Mouse (Mus musculus): ENCODE measurements around the gene Tmem33. TPM values are rescaled to one million over a fixed set of nuclear protein-coding genes. Genes with fewer than 3 reads are reported as not detected.

Tmem33 gene
- total and polyA plus RNA-seq, 3 experiments, result 127 to 210 (median 188) TPM

- DNase-seq, result no peak
Measured at GRCm38 (mm10) chr5:67258473-67258872, 1.9 kb upstream of the Tmem33 start.

GRCm38 (mm10) chr5:67260159-67260530 is 220 bp upstream of the Tmem33 start:
- DNase-seq, result no peak

DNA sequence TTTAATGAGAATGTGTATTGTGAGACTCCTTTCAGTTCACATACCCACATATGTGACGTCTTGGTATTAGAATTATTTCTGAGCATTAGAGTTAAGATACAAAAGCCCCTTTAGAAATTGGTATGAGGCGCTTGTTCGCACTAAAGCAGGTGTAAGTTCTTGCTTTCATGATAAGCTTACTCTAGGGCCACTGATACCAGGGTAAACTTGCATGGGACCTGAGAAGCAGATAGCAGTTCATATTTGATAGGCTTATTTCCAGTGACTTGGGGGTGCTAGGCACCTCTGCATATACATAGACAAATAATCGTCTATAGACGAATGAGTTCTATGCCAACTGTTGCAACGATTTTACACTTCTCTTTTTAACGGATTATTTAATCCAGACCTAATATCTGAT is 2.6 kb downstream of the Tmem33 start:
- DNase-seq, result no peak

- DNase-seq, result no peak
Measured at GRCm38 (mm10) chr5:67266106-67266505, 5.7 kb downstream of the Tmem33 start.

DNA sequence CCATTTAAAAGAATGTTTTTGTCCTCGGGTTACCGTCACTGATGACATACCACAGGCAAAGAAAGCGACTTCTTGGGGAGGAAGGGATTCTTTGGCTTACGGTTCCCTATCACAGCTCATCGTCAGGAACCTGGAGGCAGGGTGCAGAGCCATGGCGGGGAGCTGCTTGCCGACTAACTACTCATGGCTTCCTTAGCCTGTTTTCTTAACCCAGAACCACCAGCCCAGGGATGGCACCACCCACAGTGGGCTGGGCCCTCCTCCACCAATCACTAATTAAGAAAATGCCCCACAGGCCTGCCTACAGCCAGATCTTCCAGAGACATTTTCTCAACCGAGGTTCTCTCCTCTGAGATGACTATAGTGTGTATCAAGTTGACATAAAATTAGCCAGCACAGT is 8.9 kb downstream of the Tmem33 start:
- DNase-seq, result no peak

GRCm38 (mm10) chr5:67279407-67279806 is 19.0 kb downstream of the Tmem33 start:
- no peak for DNase-seq

DNA sequence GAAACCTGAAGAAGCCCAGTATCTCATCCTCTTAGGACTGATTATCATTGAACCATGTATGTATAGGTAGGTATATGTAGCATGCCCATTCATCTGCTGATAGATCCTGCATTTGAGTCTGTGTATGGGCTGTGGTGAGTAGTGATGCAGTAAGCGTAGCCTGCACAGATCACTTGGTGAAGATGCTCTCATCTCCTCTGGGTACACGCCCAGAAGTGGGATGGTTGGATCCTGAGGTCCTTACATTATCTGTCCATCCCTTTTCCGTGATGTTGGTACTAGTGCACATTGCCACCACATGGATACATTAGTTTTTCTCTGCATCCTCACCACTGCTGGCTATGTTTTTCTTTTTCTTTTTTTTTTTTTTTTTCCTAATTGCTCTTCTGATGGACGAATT is 19.5 kb downstream of the Tmem33 start:
- DNase-seq, result no peak

GRCm38 (mm10) chr5:67280400-67280799 is 20.0 kb downstream of the Tmem33 start:
- no peak for DNase-seq

DNA sequence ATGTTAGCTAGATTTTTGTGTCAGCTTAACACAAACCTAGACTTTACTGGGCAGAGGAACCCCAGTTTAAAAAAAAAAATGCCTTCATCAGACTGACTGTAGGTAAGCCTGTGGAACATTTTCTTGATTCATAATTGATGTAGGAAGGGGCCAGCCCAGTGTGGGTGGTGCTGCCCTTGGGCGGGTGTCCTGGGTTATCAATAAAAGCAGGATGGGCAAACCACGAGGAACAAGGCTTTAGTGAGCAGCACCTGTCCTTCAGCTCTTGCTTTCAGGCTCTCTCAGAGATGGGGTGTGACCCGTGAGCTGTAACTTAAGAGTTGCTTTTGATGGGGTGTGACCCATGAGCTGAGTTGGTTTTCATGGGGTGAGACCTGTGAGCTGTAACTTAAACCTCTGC is 34.7 kb downstream of the Tmem33 start:
- no peak for DNase-seq

DNA sequence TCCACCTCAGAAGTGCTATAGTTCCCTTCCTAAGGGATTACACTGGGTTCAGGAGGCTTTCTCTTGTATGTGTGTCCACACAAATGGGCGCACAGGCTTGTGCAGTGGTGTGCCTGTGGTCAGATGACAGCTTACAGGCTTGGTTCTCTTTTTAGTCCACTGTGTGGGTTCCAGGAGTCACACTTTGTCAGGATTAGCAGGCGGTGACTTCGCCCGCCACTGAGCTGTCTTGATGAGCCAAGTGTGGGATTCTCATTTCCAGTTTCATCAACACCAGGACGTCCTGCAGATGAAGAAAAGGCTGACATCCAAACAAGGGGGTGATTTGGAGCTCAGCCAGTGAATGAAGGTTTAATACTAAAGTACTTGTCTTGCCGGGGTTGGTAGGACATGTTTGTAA is 35.3 kb downstream of the Tmem33 start:
- no peak for DNase-seq

GRCm38 (mm10) chr5:67296171-67296570 is 35.8 kb downstream of the Tmem33 start:
- DNase-seq, result no peak

- DNase-seq, result peak; percentile 45
Measured at GRCm38 (mm10) chr5:67297026-67297813, 36.9 kb downstream of the Tmem33 start.

DNA sequence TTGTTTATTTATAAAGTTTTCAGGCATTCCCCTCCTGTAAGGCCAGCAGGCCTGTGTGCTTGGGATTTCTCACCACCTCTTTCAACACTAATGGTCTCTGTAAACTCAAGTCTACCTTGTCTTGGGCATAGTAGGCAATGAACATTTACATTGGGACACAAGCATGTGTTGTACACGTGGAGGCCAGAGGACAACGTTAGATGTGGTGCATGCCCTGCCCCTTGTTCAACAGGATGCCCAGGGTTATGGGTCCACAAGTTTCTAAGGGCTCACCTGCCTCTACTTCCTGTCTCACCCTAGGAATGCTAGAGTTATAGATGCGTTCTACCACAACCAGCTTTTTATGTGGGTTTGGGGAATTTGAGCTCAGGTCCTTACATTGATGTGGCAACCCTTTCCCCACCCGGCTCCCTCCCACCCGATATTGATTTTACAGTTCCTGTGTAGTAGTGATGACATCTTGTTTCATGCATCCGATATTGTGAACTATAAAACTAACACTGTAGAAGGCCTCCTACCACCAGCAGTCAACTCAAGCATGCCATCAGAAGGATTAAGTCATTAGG is 39.6 kb downstream of the Tmem33 start:
- no peak for DNase-seq

DNA sequence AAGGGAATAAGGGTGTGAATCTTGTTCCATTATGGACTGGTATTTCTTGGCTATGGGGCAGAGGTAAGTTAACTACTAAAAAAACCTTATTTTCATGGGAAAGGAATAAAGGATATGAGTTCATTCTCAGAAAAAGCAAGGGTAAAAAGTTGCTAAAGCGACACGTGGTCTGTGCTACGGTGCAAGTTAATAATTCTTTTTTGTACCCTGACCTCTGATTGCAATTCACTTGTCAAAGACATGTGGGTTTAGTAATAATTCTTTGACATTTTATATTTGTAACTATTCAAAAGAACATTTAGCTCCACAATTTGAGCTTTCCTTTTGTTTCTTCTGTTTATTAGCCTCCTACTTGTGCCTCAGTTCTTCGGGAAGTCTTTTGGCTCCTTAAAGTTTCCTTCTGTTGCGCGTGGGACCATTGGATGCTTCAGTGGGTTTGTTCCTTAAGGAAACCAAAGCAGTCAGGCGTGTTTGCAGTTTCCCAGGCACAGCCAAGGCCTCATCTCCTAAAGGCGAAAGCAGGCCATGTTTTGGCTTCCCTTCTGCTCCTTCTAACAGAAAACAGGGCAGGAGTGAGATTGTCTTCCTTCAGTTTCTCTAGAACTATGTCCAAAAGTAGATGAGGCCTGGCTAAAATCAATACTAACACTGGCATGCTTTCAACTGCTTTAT is 40.7 kb downstream of the Tmem33 start:
- DNase-seq, result no peak

DNA sequence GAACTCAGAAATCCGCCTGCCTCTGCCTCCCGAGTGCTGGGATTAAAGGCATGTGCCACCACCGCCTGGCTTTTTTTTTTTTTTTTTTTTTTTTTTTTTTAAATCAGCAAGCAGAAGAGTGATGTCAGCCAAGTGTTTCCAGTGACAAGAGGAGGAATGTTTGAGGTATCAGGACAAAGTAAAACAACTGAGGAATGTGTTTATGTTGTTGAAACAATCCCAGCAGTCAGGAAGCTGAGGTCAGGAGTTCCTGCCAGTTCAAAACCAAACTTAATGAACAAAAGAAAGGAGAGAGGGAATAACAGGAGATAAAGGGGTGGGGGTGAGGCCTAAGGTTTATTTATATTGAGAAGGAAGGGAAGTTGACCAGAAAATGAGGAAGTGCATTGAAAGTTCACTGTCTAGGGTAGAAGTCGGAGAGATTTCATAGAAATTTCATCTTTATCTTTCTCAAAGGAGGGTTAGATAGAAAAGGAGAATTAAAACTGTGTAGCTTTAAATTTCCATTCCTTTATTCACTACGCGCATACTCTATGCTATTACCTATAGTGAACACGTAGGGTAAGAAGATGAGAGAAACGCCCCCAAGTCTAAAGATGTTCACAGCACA is 41.5 kb downstream of the Tmem33 start:
- no peak for DNase-seq

DNA sequence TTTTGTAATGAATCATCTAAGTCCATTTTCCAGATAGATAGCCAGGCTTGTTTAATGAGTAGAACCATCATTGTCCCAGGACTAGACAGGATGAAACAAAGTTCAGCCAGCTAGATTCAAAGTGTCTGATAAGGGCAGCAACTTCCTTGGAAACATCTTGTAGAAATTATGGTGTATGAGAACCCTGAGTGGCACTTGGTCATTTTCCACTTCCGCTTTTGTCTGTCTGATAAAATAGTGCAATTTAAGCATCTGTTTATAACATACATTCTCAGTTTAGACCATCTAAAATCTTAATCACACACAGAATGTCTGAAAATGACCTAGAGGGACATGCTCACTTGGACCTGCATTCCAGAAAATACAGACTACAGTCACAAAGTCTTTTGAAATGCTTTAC is 43.5 kb downstream of the Tmem33 start:
- no peak for DNase-seq

DNA sequence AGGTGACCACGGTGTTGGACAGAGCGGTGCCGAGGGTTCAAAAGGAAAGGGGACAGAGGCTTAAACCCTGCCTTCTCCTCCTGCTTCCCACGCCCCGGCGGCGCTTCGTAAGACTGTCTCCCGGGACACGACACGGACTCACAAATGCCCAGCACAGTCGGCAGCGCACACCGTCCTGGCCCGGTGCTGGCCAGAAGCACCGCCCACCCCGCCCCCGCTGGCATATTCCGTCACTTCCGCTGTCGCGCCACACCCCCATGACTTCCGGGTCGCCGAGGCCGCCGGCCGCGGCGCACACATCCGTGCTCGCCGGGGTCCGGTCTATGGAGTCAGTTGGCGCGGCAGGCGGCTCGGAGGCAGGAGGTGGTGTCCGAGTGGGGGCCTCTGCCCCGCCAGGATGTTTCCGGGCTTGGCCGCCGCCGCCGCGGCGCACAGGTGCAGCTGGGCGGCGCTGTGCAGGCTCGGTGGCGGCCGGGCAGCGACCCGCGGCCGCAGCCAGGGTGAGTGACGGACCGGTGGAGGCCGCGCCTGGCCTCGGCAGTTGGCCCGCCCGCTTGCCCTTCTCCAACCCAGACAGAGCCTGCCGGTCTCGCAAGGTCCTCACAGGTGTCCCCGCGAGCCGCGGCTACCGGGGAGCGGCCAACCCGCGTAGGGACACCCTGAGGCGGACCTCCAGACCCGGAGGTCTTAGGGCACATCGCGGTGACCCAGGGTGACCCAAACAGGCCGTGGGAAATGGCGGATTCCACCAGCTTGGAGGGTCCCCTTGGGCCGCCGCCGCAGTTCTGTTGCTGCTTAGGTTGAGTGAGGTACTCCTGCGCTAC is 46.5 kb downstream of the Tmem33 start, which contains the start of gene Slc30a9:
TSS of gene Slc30a9 (plus strand) at position 258 of the 824 bp plus-strand sequence.
- DNase-seq, result peak; percentile 96

DNA sequence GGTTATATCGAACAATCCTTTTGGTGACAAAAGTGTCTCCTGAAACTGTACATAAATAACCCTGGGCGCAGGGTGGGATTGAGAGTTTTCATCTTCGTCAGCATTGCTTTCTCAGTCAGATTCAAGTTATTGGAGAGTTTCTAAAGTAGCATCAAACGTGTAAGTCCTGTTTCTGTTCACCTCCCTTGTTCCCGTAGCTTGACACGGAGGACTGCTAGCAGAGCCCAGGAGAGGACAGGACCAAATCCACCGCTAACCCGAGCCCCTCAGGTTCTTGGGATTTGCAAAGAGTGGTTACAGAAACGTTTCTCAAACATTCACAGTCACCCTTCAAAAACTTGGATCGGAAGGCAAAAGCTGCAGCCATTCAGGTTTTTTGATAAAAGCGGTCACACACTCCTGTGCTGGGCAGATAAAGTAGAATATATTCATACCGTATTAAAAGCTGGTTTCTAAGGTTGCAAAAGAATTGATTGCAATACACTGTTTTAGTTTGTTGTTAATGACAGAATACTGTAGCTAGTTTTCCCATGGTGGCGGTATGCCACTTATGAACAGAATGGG is 47.4 kb downstream of the Tmem33 start:
- no peak for DNase-seq

DNA sequence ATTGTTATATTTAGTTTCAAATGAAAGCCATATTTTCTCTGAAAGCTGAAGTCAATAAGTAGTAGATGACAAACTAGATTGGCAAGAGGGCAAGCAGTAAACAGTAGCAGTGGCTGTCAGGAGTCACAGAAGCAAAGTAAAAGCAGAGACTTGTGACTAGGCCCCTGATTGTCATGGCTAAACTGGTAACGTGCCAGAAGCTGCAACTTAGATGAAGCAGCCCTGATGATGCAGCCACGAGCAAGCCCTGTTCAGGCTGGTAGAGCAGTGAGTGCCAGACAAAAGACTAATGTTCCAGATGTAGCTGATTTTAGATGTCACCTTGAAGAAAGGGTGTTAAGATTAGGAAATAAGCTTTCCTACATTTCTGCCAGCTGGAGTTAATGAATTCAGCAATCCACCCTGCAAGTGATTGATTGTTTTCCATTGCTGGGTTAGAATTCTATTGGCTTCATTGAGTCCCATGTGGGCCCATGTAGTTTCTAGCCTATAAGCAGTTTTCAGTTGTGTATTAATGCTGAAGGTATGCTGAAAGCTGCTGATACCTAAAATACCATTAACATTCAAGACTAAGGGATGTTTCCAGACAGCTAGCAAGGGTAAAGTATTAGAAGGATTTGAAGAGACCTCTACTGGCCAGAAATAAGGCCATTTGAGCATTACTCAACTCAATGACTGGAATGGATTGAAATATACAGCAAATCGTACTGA is 51.6 kb downstream of the Tmem33 start:
- peak; percentile 53 for DNase-seq

- DNase-seq, result no peak
Measured at GRCm38 (mm10) chr5:67312522-67312851, 52.1 kb downstream of the Tmem33 start.

- no peak for DNase-seq
Measured at GRCm38 (mm10) chr5:67321656-67322268, 61.4 kb downstream of the Tmem33 start.
